16 mouse cellular contexts compared by ENCODE assay signal in genomic region chr5:113690069-113690548, GRCm38 (mm10). TPM values are rescaled to one million over a fixed set of nuclear protein-coding genes. Genes with fewer than 3 reads are reported as not detected.
A peak's percentile ranks its signal among the peaks of the same experiment; 100 is the strongest.
DNase-seq lines count a peak whose midpoint lies in the region; ATAC-seq lines count a peak whose summit lies in the region.
"Had no signal": no experiment of that assay in that cellular context is flagged by ENCODE, and none has a peak within 500 bp of the region (broad histone marks: within the 10 kb centered on the region; RNA-seq: fewer than 3 reads in every experiment).

No protein-coding gene starts in this region.

- peak overlapping the region; percentile 63 for H3K27ac ChIP-seq in forebrain, embryonic 13.5 days
- H3K27ac ChIP-seq in forebrain, embryonic 10.5 days: no peak overlapping the region
- H3K27ac ChIP-seq in hindbrain, embryonic 13.5 days: peak overlapping the region; percentile 53
- H3K27ac ChIP-seq in neural tube, embryonic 12.5 days: no peak overlapping the region
- H3K27ac ChIP-seq: limb, embryonic 15.5 days had no signal

- peak; percentile 82 for ATAC-seq in forebrain, embryonic 13.5 days
- ATAC-seq in hindbrain, embryonic 13.5 days (ENCODE audit: low FRiP score): peak; percentile 62
- ATAC-seq in neural tube, embryonic 12.5 days (ENCODE audit: low FRiP score, low read depth): peak; percentile 84
- ATAC-seq: activated CD4-positive, CD25-positive, alpha-beta regulatory T cell, adult 4 months had no signal

- H3K4me3 ChIP-seq in forebrain, embryonic 13.5 days: no peak overlapping the region
- no peak overlapping the region for H3K4me3 ChIP-seq in forebrain, embryonic 10.5 days
- H3K4me3 ChIP-seq in hindbrain, embryonic 13.5 days: no peak overlapping the region
- no peak overlapping the region for H3K4me3 ChIP-seq in neural tube, embryonic 12.5 days
- H3K4me3 ChIP-seq: limb, embryonic 15.5 days had no signal

- H3K4me2 ChIP-seq in forebrain, embryonic 13.5 days: peak overlapping the region; percentile 37
- peak overlapping the region; percentile 22; the same call in 1 of the 2 replicates for H3K4me2 ChIP-seq in hindbrain, embryonic 13.5 days
- no peak overlapping the region for H3K4me2 ChIP-seq in neural tube, embryonic 12.5 days (replicated peaks)
- H3K4me2 ChIP-seq: limb, embryonic 15.5 days had no signal

- 45% methylated on average over 15 of the region's 15 CpGs for WGBS in forebrain, embryonic 13.5 days
- WGBS in forebrain, embryonic 10.5 days: 82% methylated on average over 15 of the region's 15 CpGs
- WGBS in hindbrain, embryonic 13.5 days: 34% methylated on average over 15 of the region's 15 CpGs
- 38% methylated on average over 15 of the region's 15 CpGs for WGBS in neural tube, embryonic 12.5 days

- H3K9me3 ChIP-seq in forebrain, embryonic 13.5 days (replicated peaks): 0 out of 2 replicates have a peak, but pooled peaks cover 5% of the 10 kb centered on the region
- H3K9me3 ChIP-seq in forebrain, embryonic 10.5 days: peaks cover 5% of the 10 kb centered on the region; the same call in 1 of the 2 replicates
- H3K9me3 ChIP-seq in hindbrain, embryonic 13.5 days: no peaks in the 10 kb centered on the region
- no peaks in the 10 kb centered on the region for H3K9me3 ChIP-seq in neural tube, embryonic 12.5 days
- H3K9me3 ChIP-seq: limb, embryonic 15.5 days had no signal

- peaks cover 23% of the 10 kb centered on the region for H3K4me1 ChIP-seq in forebrain, embryonic 13.5 days
- peaks cover 12% of the 10 kb centered on the region for H3K4me1 ChIP-seq in forebrain, embryonic 10.5 days
- peaks cover 37% of the 10 kb centered on the region for H3K4me1 ChIP-seq in hindbrain, embryonic 13.5 days (replicated peaks)
- H3K4me1 ChIP-seq in neural tube, embryonic 12.5 days: peaks cover 22% of the 10 kb centered on the region

- H3K27me3 ChIP-seq in forebrain, embryonic 13.5 days: no peaks in the 10 kb centered on the region
- H3K27me3 ChIP-seq in forebrain, embryonic 10.5 days (ENCODE audit: poor library complexity, severe bottlenecking): no peaks in the 10 kb centered on the region
- 0 out of 2 replicates have a peak, but pooled peaks cover 4% of the 10 kb centered on the region for H3K27me3 ChIP-seq in hindbrain, embryonic 13.5 days
- H3K27me3 ChIP-seq in neural tube, embryonic 12.5 days (replicated peaks): no peaks in the 10 kb centered on the region
- H3K27me3 ChIP-seq: limb, embryonic 15.5 days had no signal

- no peak overlapping the region for H3K9ac ChIP-seq in forebrain, embryonic 13.5 days
- H3K9ac ChIP-seq in hindbrain, embryonic 13.5 days: no peak overlapping the region
- H3K9ac ChIP-seq in neural tube, embryonic 12.5 days: no peak overlapping the region
- H3K9ac ChIP-seq: limb, embryonic 15.5 days had no signal

- H3K36me3 ChIP-seq in forebrain, embryonic 13.5 days (ENCODE audit: poor library complexity, severe bottlenecking): no peaks in the 10 kb centered on the region
- no peaks in the 10 kb centered on the region for H3K36me3 ChIP-seq in forebrain, embryonic 10.5 days (replicated peaks)
- H3K36me3 ChIP-seq in hindbrain, embryonic 13.5 days: no peaks in the 10 kb centered on the region
- H3K36me3 ChIP-seq in neural tube, embryonic 12.5 days: no peaks in the 10 kb centered on the region
- H3K36me3 ChIP-seq: limb, embryonic 15.5 days had no signal

- DNase-seq in forebrain, embryonic 10.5 days (ENCODE audit: extremely low spot score, low spot score): no peak
- DNase-seq in cerebellum, adult 18-20 months: peak; percentile 38 to 52
- no peak for DNase-seq in kidney, postnatal 10 days
- DNase-seq in adrenal gland, postnatal 36 days: no peak
- DNase-seq in heart, adult 11 months: no peak
- DNase-seq: kidney, adult 11 months; spleen, adult 18-20 months had no signal

RNA-seq across cellular contexts. Expression of gene 1700069L16Rik, which starts 34.5 kb away (rescaled TPM):
- polyA plus RNA-seq in forebrain, embryonic 13.5 days (2015; fragmentation: Nextera tagmentation; extraction: Ambion mirVana): not detected in 2 replicates
- not detected in 2 replicates for polyA plus RNA-seq in forebrain, embryonic 10.5 days (2016; fragmentation: Nextera tagmentation; extraction: Ambion mirVana)
- not detected in 2 replicates for polyA plus RNA-seq in hindbrain, embryonic 13.5 days (2015; fragmentation: Nextera tagmentation; extraction: Ambion mirVana)
- not detected in 2 replicates for polyA plus RNA-seq in neural tube, embryonic 12.5 days (2016; fragmentation: Nextera tagmentation; extraction: Ambion mirVana)
- not detected for total RNA-seq in adrenal gland, postnatal 36 days (2021)
- total RNA-seq: ES-E14; gastrocnemius, postnatal 4 days had no signal
- polyA plus RNA-seq: activated CD4-positive, CD25-positive, alpha-beta regulatory T cell, adult 4 months; heart, embryonic 16.5 days; limb, embryonic 15.5 days; lung, embryonic 16.5 days had no signal

RNA-seq across cellular contexts. Expression of gene Cmklr1, which starts 39.9 kb away (rescaled TPM):
- polyA plus RNA-seq in forebrain, embryonic 13.5 days (2015; fragmentation: Nextera tagmentation; extraction: Ambion mirVana): 1.1 and 1.3 TPM in 2 replicates
- 0.32 and 0.98 TPM in 2 replicates for polyA plus RNA-seq in forebrain, embryonic 10.5 days (2016; fragmentation: Nextera tagmentation; extraction: Ambion mirVana)
- polyA plus RNA-seq in hindbrain, embryonic 13.5 days (2015; fragmentation: Nextera tagmentation; extraction: Ambion mirVana): 1.2 and 1.8 TPM in 2 replicates
- 2.2 and 2.3 TPM in 2 replicates for polyA plus RNA-seq in neural tube, embryonic 12.5 days (2016; fragmentation: Nextera tagmentation; extraction: Ambion mirVana)
- 10 to 100 TPM; 15.3 to 24.4 TPM for total RNA-seq in adrenal gland, postnatal 36 days (2021)
- polyA plus RNA-seq: activated CD4-positive, CD25-positive, alpha-beta regulatory T cell, adult 4 months had no signal

RNA-seq across cellular contexts. Expression of gene Ficd, which starts 45.5 kb away (rescaled TPM):
- polyA plus RNA-seq in forebrain, embryonic 13.5 days (2015; fragmentation: Nextera tagmentation; extraction: Ambion mirVana): 5.6 and 5.8 TPM in 2 replicates
- polyA plus RNA-seq in forebrain, embryonic 10.5 days (2016; fragmentation: Nextera tagmentation; extraction: Ambion mirVana): 2.9 and 4.9 TPM in 2 replicates
- polyA plus RNA-seq in hindbrain, embryonic 13.5 days (2015; fragmentation: Nextera tagmentation; extraction: Ambion mirVana): 8.0 and 8.2 TPM in 2 replicates
- 6.0 and 7.3 TPM in 2 replicates for polyA plus RNA-seq in neural tube, embryonic 12.5 days (2016; fragmentation: Nextera tagmentation; extraction: Ambion mirVana)
- 10 to 100 TPM; 12.7 to 15.2 TPM for total RNA-seq in adrenal gland, postnatal 36 days (2021)

Comparison
In these comparisons a context has a peak if more than half of its experiments do, and no peak if none do; other contexts are left out.
1. H3K27ac ChIP-seq: peak in forebrain, embryonic 13.5 days (single experiment) and hindbrain, embryonic 13.5 days (single experiment); none in forebrain, embryonic 10.5 days (single experiment) and neural tube, embryonic 12.5 days (single experiment).
2. DNase-seq: peak in cerebellum, adult 18-20 months (2 of 2); none in forebrain, embryonic 10.5 days (single experiment), kidney, postnatal 10 days (single experiment), adrenal gland, postnatal 36 days (0 of 2) and heart, adult 11 months (single experiment).
3. Peak in every context shown above with its lines, with median percentiles within 50 percentile points of each other: ATAC-seq.